Mouse (Mus musculus): ENCODE measurements around the gene Naa38.

The Naa38 gene

GRCm38 (mm10) chr11:69418481-69419442 lies 23.5 kb downstream of the Naa38 start:
- in situ Hi-C loops (cut with MboI; ENCODE audit: low pct_unique_long_range_greater_than_20kb in 1 of 2, low sequenced_read_pairs in 2 of 2, unreplicated experiment in 1 of 2): loop anchor here in 1 of 2 experiments (25.0 kb wide), 2 partner anchors 194 to 294 kb away; partner anchors contain the start of genes Atp1b2, Sat2 and Shbg

GRCm38 (mm10) chr11:69419443-69419812 lies 24.1 kb downstream of the Naa38 start:
- in situ Hi-C loops (cut with MboI; ENCODE audit: low pct_unique_long_range_greater_than_20kb in 1 of 2, low sequenced_read_pairs in 2 of 2, unreplicated experiment in 1 of 2): loop anchor here in 1 of 2 experiments (25.0 kb wide), 2 partner anchors 193 to 293 kb away; partner anchors contain the start of genes Atp1b2, Sat2 and Shbg

- in situ Hi-C loops (cut with MboI; ENCODE audit: low pct_unique_long_range_greater_than_20kb in 1 of 2, low sequenced_read_pairs in 2 of 2, unreplicated experiment in 1 of 2): loop anchor here in 1 of 2 experiments (25.0 kb wide), 2 partner anchors 192 to 292 kb away; partner anchors contain the start of genes Atp1b2, Sat2 and Shbg
These were observed 24.7 kb downstream of the Naa38 start for GRCm38 (mm10) chr11:69419813-69420553.

- in situ Hi-C loops (cut with MboI; ENCODE audit: low pct_unique_long_range_greater_than_20kb in 1 of 2, low sequenced_read_pairs in 2 of 2, unreplicated experiment in 1 of 2): loop anchor here in 1 of 2 experiments (25.0 kb wide), 2 partner anchors 192 to 292 kb away; partner anchors contain the start of genes Atp1b2, Sat2 and Shbg
These were observed 25.3 kb downstream of the Naa38 start for GRCm38 (mm10) chr11:69420554-69421000.

- in situ Hi-C loops (cut with MboI; ENCODE audit: low pct_unique_long_range_greater_than_20kb in 1 of 2, low sequenced_read_pairs in 2 of 2, unreplicated experiment in 1 of 2): loop anchor here in 1 of 2 experiments (25.0 kb wide), 2 partner anchors 191 to 291 kb away; partner anchors contain the start of genes Atp1b2, Sat2 and Shbg
These were observed 26.1 kb downstream of the Naa38 start for GRCm38 (mm10) chr11:69421131-69421977.

GRCm38 (mm10) chr11:69422842-69423241 lies 27.6 kb downstream of the Naa38 start:
- in situ Hi-C loops (cut with MboI; ENCODE audit: low pct_unique_long_range_greater_than_20kb in 1 of 2, low sequenced_read_pairs in 2 of 2, unreplicated experiment in 1 of 2): loop anchor here in 1 of 2 experiments (25.0 kb wide), 2 partner anchors 189 to 289 kb away; partner anchors contain the start of genes Atp1b2, Sat2 and Shbg

- in situ Hi-C loops (cut with MboI; ENCODE audit: low pct_unique_long_range_greater_than_20kb in 1 of 2, low sequenced_read_pairs in 2 of 2, unreplicated experiment in 1 of 2): loop anchor here in 1 of 2 experiments (25.0 kb wide), 2 partner anchors 188 to 288 kb away; partner anchors contain the start of genes Atp1b2, Sat2 and Shbg
These were observed 28.6 kb downstream of the Naa38 start for GRCm38 (mm10) chr11:69423885-69424284.

GRCm38 (mm10) chr11:69426246-69426645 lies 31.0 kb downstream of the Naa38 start:
- in situ Hi-C loops (cut with MboI; ENCODE audit: low pct_unique_long_range_greater_than_20kb in 1 of 2, low sequenced_read_pairs in 2 of 2, unreplicated experiment in 1 of 2): no loop called here

- in situ Hi-C loops (cut with MboI; ENCODE audit: low pct_unique_long_range_greater_than_20kb in 1 of 2, low sequenced_read_pairs in 2 of 2, unreplicated experiment in 1 of 2): no loop called here
These were observed 33.5 kb downstream of the Naa38 start for GRCm38 (mm10) chr11:69428751-69429150.

GRCm38 (mm10) chr11:69429313-69429712 lies 34.0 kb downstream of the Naa38 start:
- in situ Hi-C loops (cut with MboI; ENCODE audit: low pct_unique_long_range_greater_than_20kb in 1 of 2, low sequenced_read_pairs in 2 of 2, unreplicated experiment in 1 of 2): no loop called here

- in situ Hi-C loops (cut with MboI; ENCODE audit: low pct_unique_long_range_greater_than_20kb in 1 of 2, low sequenced_read_pairs in 2 of 2, unreplicated experiment in 1 of 2): no loop called here
These were observed 35.3 kb downstream of the Naa38 start for GRCm38 (mm10) chr11:69430631-69431030.

- in situ Hi-C loops (cut with MboI; ENCODE audit: low pct_unique_long_range_greater_than_20kb in 1 of 2, low sequenced_read_pairs in 2 of 2, unreplicated experiment in 1 of 2): no loop called here
These were observed 36.7 kb downstream of the Naa38 start for GRCm38 (mm10) chr11:69431829-69432639.

- in situ Hi-C loops (cut with MboI; ENCODE audit: low pct_unique_long_range_greater_than_20kb in 1 of 2, low sequenced_read_pairs in 2 of 2, unreplicated experiment in 1 of 2): no loop called here
These were observed 37.3 kb downstream of the Naa38 start for GRCm38 (mm10) chr11:69432640-69432982.

GRCm38 (mm10) chr11:69433189-69433588 lies 37.9 kb downstream of the Naa38 start:
- in situ Hi-C loops (cut with MboI; ENCODE audit: low pct_unique_long_range_greater_than_20kb in 1 of 2, low sequenced_read_pairs in 2 of 2, unreplicated experiment in 1 of 2): no loop called here

- in situ Hi-C loops (cut with MboI; ENCODE audit: low pct_unique_long_range_greater_than_20kb in 1 of 2, low sequenced_read_pairs in 2 of 2, unreplicated experiment in 1 of 2): no loop called here
These were observed 42.0 kb downstream of the Naa38 start for GRCm38 (mm10) chr11:69437291-69437690.

- in situ Hi-C loops (cut with MboI; ENCODE audit: low pct_unique_long_range_greater_than_20kb in 1 of 2, low sequenced_read_pairs in 2 of 2, unreplicated experiment in 1 of 2): no loop called here
These were observed 48.0 kb downstream of the Naa38 start for GRCm38 (mm10) chr11:69443328-69443727.

All from mouse embryonic stem cell (cell line).